ENCODE assay signal across 14 mouse cellular contexts in genomic region chr9:51966373-51966772, GRCm38 (mm10). TPM values are rescaled to one million over a fixed set of nuclear protein-coding genes. Genes with fewer than 3 reads are reported as not detected.
DNase-seq lines count a peak whose midpoint lies in the region; ATAC-seq and TF ChIP-seq lines count a peak whose summit lies in the region.
"Had no signal": no experiment of that assay in that cellular context is flagged by ENCODE, and none has a peak within 500 bp of the region (broad histone marks: within the 10 kb centered on the region; RNA-seq: fewer than 3 reads in every experiment).

No protein-coding gene starts in this region.

- peaks cover 5% of the 10 kb centered on the region; the same call in 1 of the 2 replicates for H3K4me1 ChIP-seq in forebrain, postnatal 0 days (ENCODE audit: insufficient read depth)
- peaks cover 16% of the 10 kb centered on the region for H3K4me1 ChIP-seq in forebrain, embryonic 16.5 days (replicated peaks; ENCODE audit: control insufficient read depth, insufficient read depth, low read length)
- peaks cover 11% of the 10 kb centered on the region; the same call in 1 of the 2 replicates for H3K4me1 ChIP-seq in liver, postnatal 0 days (ENCODE audit: insufficient read depth)
- H3K4me1 ChIP-seq in liver, embryonic 11.5 days (replicated peaks; ENCODE audit: control insufficient read depth, insufficient read depth, low read length), result no peaks in the 10 kb centered on the region; the same call in 1 of the 2 replicates
- H3K4me1 ChIP-seq in CH12.LX (ENCODE audit: control insufficient read depth in 1 of 2, insufficient read depth in 2 of 2), result peaks cover 6 to 18% of the 10 kb centered on the region in 2 experiments; a peak in 3 of 4 replicates
- H3K4me1 ChIP-seq in limb, embryonic 10.5 days, result peaks cover 7% of the 10 kb centered on the region; the same call in 1 of the 2 replicates

- TF ChIP-seq EP300 in liver, postnatal 0 days (IDR thresholded peaks at IDR 0.05; ENCODE audit: low read depth), result no peak
- no peak for TF ChIP-seq EP300 in CH12.LX (IDR thresholded peaks at IDR 0.05; ENCODE audit: low read length)

- no peaks in the 10 kb centered on the region; the same call in 1 of the 2 replicates for H3K79me2 ChIP-seq in CH12.LX (replicated peaks; ENCODE audit: control insufficient read depth, extremely low read depth, insufficient read depth, poor library complexity, severe bottlenecking)

- no peak for TF ChIP-seq POLR2A in CH12.LX (IDR thresholded peaks at IDR 0.05; ENCODE audit: low read depth, low read length)
- TF ChIP-seq POLR2A in brain, embryonic 14.5 days (IDR thresholded peaks at IDR 0.05; ENCODE audit: borderline replicate concordance, extremely low read depth, insufficient read depth, insufficient read length, poor library complexity, severe bottlenecking), result no peak

- TF ChIP-seq RAD21 in CH12.LX (IDR thresholded peaks at IDR 0.05; ENCODE audit: low read depth, low read length), result peak; percentile 33

- TF ChIP-seq CTCF in forebrain, postnatal 0 days (IDR thresholded peaks at IDR 0.05; ENCODE audit: low read depth), result peak; percentile 33
- peak; percentile 36 for TF ChIP-seq CTCF in liver, postnatal 0 days (IDR thresholded peaks at IDR 0.05; ENCODE audit: low read depth)
- TF ChIP-seq CTCF in CH12.LX (conservative IDR thresholded peaks at IDR 0.05 in 1 of 2, IDR thresholded peaks at IDR 0.05 in 1 of 2; ENCODE audit: low read depth in 2 of 2, low read length in 2 of 2), result peak; percentile 38 to 67; a peak in 3 of 4 replicates
- peak; percentile 23; the same call in 1 of the 2 replicates for TF ChIP-seq CTCF in brain, embryonic 14.5 days (IDR thresholded peaks at IDR 0.05; ENCODE audit: borderline replicate concordance, extremely low read depth, insufficient read depth, insufficient read length)

- H3K4me2 ChIP-seq in forebrain, postnatal 0 days (ENCODE audit: low read depth), result no peak overlapping the region
- H3K4me2 ChIP-seq in forebrain, embryonic 16.5 days (ENCODE audit: low read length), result no peak overlapping the region
- H3K4me2 ChIP-seq in liver, postnatal 0 days (ENCODE audit: low read depth, low read length), result no peak overlapping the region
- H3K4me2 ChIP-seq in liver, embryonic 11.5 days, result no peak overlapping the region
- H3K4me2 ChIP-seq in CH12.LX (ENCODE audit: insufficient read depth, low read depth, poor library complexity, severe bottlenecking), result no peak overlapping the region
- H3K4me2 ChIP-seq: lung, embryonic 15.5 days had no signal

- no peak for DNase-seq in forebrain, postnatal 0 days
- DNase-seq in liver, postnatal 0 days, result no peak
- DNase-seq in liver, embryonic 11.5 days (ENCODE audit: low spot score), result no peak
- DNase-seq in CH12.LX (ENCODE audit: extremely low read depth), result no peak
- DNase-seq in brain, embryonic 14.5 days (ENCODE audit: low read depth), result no peak
- no peak for DNase-seq in cerebellum, postnatal 4 days (ENCODE audit: low spot score in 2 of 2)
- no peak for DNase-seq in limb, embryonic 10.5 days (ENCODE audit: low spot score)
- DNase-seq: cerebellum, adult 9-10 months; heart, postnatal 4 days; spleen, adult 18-20 months; thymus, adult 18-20 months had no signal

- no peak for ATAC-seq in forebrain, postnatal 0 days
- ATAC-seq in forebrain, embryonic 16.5 days, result no peak
- ATAC-seq in liver, postnatal 0 days, result no peak
- ATAC-seq in liver, embryonic 11.5 days (replicated peaks; ENCODE audit: low FRiP score), result no peak

- no peak overlapping the region for H3K9ac ChIP-seq in forebrain, postnatal 0 days
- no peak overlapping the region for H3K9ac ChIP-seq in forebrain, embryonic 16.5 days (replicated peaks; ENCODE audit: low read depth, low read length)
- no peak overlapping the region for H3K9ac ChIP-seq in liver, postnatal 0 days (replicated peaks)
- no peak overlapping the region for H3K9ac ChIP-seq in liver, embryonic 11.5 days (ENCODE audit: low read depth, low read length)
- H3K9ac ChIP-seq in CH12.LX (ENCODE audit: insufficient read depth, low read depth), result no peak overlapping the region
- H3K9ac ChIP-seq: lung, embryonic 15.5 days had no signal

- H3K27ac ChIP-seq in forebrain, postnatal 0 days (ENCODE audit: low read depth, low read length), result no peak overlapping the region
- no peak overlapping the region for H3K27ac ChIP-seq in forebrain, embryonic 16.5 days (ENCODE audit: low read length)
- H3K27ac ChIP-seq in liver, postnatal 0 days (ENCODE audit: low read depth), result no peak overlapping the region
- H3K27ac ChIP-seq in liver, embryonic 11.5 days (ENCODE audit: low read depth, low read length), result no peak overlapping the region
- no peak overlapping the region for H3K27ac ChIP-seq in CH12.LX (ENCODE audit: insufficient read depth, low read depth)
- H3K27ac ChIP-seq in limb, embryonic 10.5 days, result no peak overlapping the region
- H3K27ac ChIP-seq: lung, embryonic 15.5 days had no signal

- dilution Hi-C loops in CH12.LX (cut with MboI; ENCODE audit: extremely low pct_ligation_motif_present, extremely low pct_unique_long_range_greater_than_20kb, low sequenced_read_pairs), result no loop called here

- no peak overlapping the region for H3K4me3 ChIP-seq in forebrain, postnatal 0 days (ENCODE audit: low read depth, low read length)
- no peak overlapping the region for H3K4me3 ChIP-seq in forebrain, embryonic 16.5 days (replicated peaks; ENCODE audit: low read length)
- H3K4me3 ChIP-seq in liver, postnatal 0 days (ENCODE audit: low read depth, low read length), result no peak overlapping the region
- H3K4me3 ChIP-seq in liver, embryonic 11.5 days (ENCODE audit: low read depth, low read length), result no peak overlapping the region
- H3K4me3 ChIP-seq in CH12.LX (replicated peaks in 1 of 3; ENCODE audit: low read depth in 2 of 3, low read length in 2 of 3, poor library complexity in 1 of 3), result no peak overlapping the region
- no peak overlapping the region for H3K4me3 ChIP-seq in limb, embryonic 10.5 days
- H3K4me3 ChIP-seq: lung, embryonic 15.5 days; myocyte had no signal

- no peaks in the 10 kb centered on the region for H3K9me3 ChIP-seq in forebrain, postnatal 0 days (ENCODE audit: low read length)
- no peaks in the 10 kb centered on the region for H3K9me3 ChIP-seq in forebrain, embryonic 16.5 days (ENCODE audit: control insufficient read depth, low read length)
- H3K9me3 ChIP-seq in liver, postnatal 0 days (ENCODE audit: low read length), result no peaks in the 10 kb centered on the region
- H3K9me3 ChIP-seq in liver, embryonic 11.5 days (ENCODE audit: control insufficient read depth, low read length), result no peaks in the 10 kb centered on the region
- H3K9me3 ChIP-seq in CH12.LX (replicated peaks; ENCODE audit: low read length), result peaks cover 3% of the 10 kb centered on the region
- H3K9me3 ChIP-seq in limb, embryonic 10.5 days (replicated peaks), result no peaks in the 10 kb centered on the region
- H3K9me3 ChIP-seq: lung, embryonic 15.5 days had no signal

- in situ Hi-C loops in CH12.LX (cut with MboI; ENCODE audit: low pct_ligation_motif_present, low pct_unique_long_range_greater_than_20kb, low sequenced_read_pairs), result no loop called here

- no peaks in the 10 kb centered on the region for H3K36me3 ChIP-seq in forebrain, postnatal 0 days (ENCODE audit: insufficient read depth)
- H3K36me3 ChIP-seq in forebrain, embryonic 16.5 days (ENCODE audit: control insufficient read depth, insufficient read depth), result no peaks in the 10 kb centered on the region
- no peaks in the 10 kb centered on the region for H3K36me3 ChIP-seq in liver, postnatal 0 days (replicated peaks; ENCODE audit: insufficient read depth, low read length)
- H3K36me3 ChIP-seq in liver, embryonic 11.5 days (ENCODE audit: control insufficient read depth, insufficient read depth, low read length), result no peaks in the 10 kb centered on the region
- no peaks in the 10 kb centered on the region for H3K36me3 ChIP-seq in CH12.LX (replicated peaks in 1 of 2; ENCODE audit: control insufficient read depth in 1 of 2, insufficient read depth in 1 of 2, low read length in 1 of 2)
- no peaks in the 10 kb centered on the region for H3K36me3 ChIP-seq in limb, embryonic 10.5 days
- H3K36me3 ChIP-seq: lung, embryonic 15.5 days had no signal

- H3K27me3 ChIP-seq in forebrain, postnatal 0 days (ENCODE audit: insufficient read depth, low read length), result no peaks in the 10 kb centered on the region
- H3K27me3 ChIP-seq in forebrain, embryonic 16.5 days (replicated peaks; ENCODE audit: control insufficient read depth, insufficient read depth, low read length), result 0 out of 2 replicates have a peak, but pooled peaks cover 2% of the 10 kb centered on the region
- H3K27me3 ChIP-seq in liver, postnatal 0 days (ENCODE audit: insufficient read depth, low read length), result no peaks in the 10 kb centered on the region
- no peaks in the 10 kb centered on the region for H3K27me3 ChIP-seq in liver, embryonic 11.5 days (replicated peaks; ENCODE audit: control insufficient read depth, insufficient read depth, low read length)
- peaks cover 2% of the 10 kb centered on the region for H3K27me3 ChIP-seq in CH12.LX (replicated peaks)
- H3K27me3 ChIP-seq in limb, embryonic 10.5 days (ENCODE audit: low read depth, poor library complexity, severe bottlenecking), result peaks cover 12% of the 10 kb centered on the region; the same call in 1 of the 2 replicates
- H3K27me3 ChIP-seq: lung, embryonic 15.5 days had no signal

TF ChIP-seq in CH12.LX, 34 proteins besides CTCF, POLR2A, EP300 and RAD21 (continues in another document):
- no peak for TF ChIP-seq MAX (IDR thresholded peaks at IDR 0.05; ENCODE audit: low read length)
- no peak for TF ChIP-seq IRF4 (IDR thresholded peaks at IDR 0.05; ENCODE audit: low read depth, low read length)
- no peak for TF ChIP-seq MXI1 (IDR thresholded peaks at IDR 0.05; ENCODE audit: low read depth, low read length)
- no peak for TF ChIP-seq NRF1 (IDR thresholded peaks at IDR 0.05; ENCODE audit: low read depth, low read length)
- TF ChIP-seq JUN (IDR thresholded peaks at IDR 0.05; ENCODE audit: insufficient read depth, low read depth, low read length), result no peak
- TF ChIP-seq MAZ (IDR thresholded peaks at IDR 0.05; ENCODE audit: low read depth, low read length), result no peak
- TF ChIP-seq TBP (conservative IDR thresholded peaks at IDR 0.05; ENCODE audit: low read depth, low read length), result no peak
- no peak for TF ChIP-seq ETS1 (conservative IDR thresholded peaks at IDR 0.05; ENCODE audit: low read depth, low read length)
- no peak for TF ChIP-seq NELFE (IDR thresholded peaks at IDR 0.05; ENCODE audit: low read depth, low read length)

RNA-seq across cellular contexts. Expression of gene Fdx1, which starts 3.0 kb away (rescaled TPM):
- total RNA-seq in forebrain, postnatal 0 days (2014; rRNA removed), result 22.8 and 23.0 TPM in 2 replicates
- polyA plus RNA-seq in forebrain, postnatal 0 days (2015; fragmentation: Nextera tagmentation; extraction: Ambion mirVana), result 45.2 and 52.2 TPM in 2 replicates
- polyA plus RNA-seq in forebrain, embryonic 16.5 days (2015; fragmentation: Nextera tagmentation; extraction: Ambion mirVana), result 38.7 and 42.1 TPM in 2 replicates
- 135 and 150 TPM in 2 replicates for polyA plus RNA-seq in liver, postnatal 0 days (2015; fragmentation: Nextera tagmentation; extraction: Ambion mirVana)
- polyA plus RNA-seq in liver, embryonic 11.5 days (2014; fragmentation: Nextera tagmentation; extraction: Ambion mirVana), result 45.2 and 50.7 TPM in 2 replicates
- total RNA-seq in CH12.LX (2012; rRNA removed) (35.2 and 41.6 TPM in 2 replicates), CH12.LX (2014; rRNA removed) (69.2 and 80.0 TPM in 2 replicates)
- 44.4 and 51.1 TPM in 2 replicates for polyA plus RNA-seq in CH12.LX (2012; ENCODE audit: insufficient read length, low read depth)
- polyA plus RNA-seq in brain, embryonic 14.5 days (2012; rRNA removed), result 22.4 and 29.1 TPM in 2 replicates
- polyA plus RNA-seq in limb, embryonic 10.5 days (2016; fragmentation: Nextera tagmentation; extraction: Ambion mirVana), result 53.5 and 66.9 TPM in 2 replicates
